Mouse (Mus musculus) testis, adult 2 months (tissue): ENCODE data around the gene Slc9a8. TPM values are rescaled to one million over a fixed set of nuclear protein-coding genes. Genes with fewer than 3 reads are reported as not detected.
A peak's percentile ranks its signal among the peaks of the same experiment; 100 is the strongest.

ENCODE experiments used
- H3K27ac ChIP-seq: fragments of 200-500 bp; 2 replicates; pipeline ENCODE4 v1.5.1; 2012; ENCODE audit warnings: low read depth, low read length; ENCODE audit not compliant: control insufficient read depth, insufficient read depth
- H3K27me3 ChIP-seq: fragments of 200-500 bp; 2 replicates; pipeline ENCODE4 v1.6.1; 2012; ENCODE audit warnings: mild to moderate bottlenecking, low read length, moderate library complexity; ENCODE audit not compliant: control insufficient read depth, insufficient read depth
- H3K36me3 ChIP-seq: fragments of 200-500 bp; 2 replicates; pipeline ENCODE4 v1.6.1; 2012; ENCODE audit warnings: mild to moderate bottlenecking, low read length; ENCODE audit not compliant: control insufficient read depth, insufficient read depth
- H3K4me1 ChIP-seq: fragments of 200-500 bp; 2 replicates; pipeline ENCODE4 v1.6.1; 2012; ENCODE audit warnings: low read length; ENCODE audit not compliant: control insufficient read depth, insufficient read depth
- H3K4me3 ChIP-seq: fragments of 200-500 bp; 2 replicates; pipeline ENCODE4 v1.5.1; 2012; ENCODE audit warnings: low read depth, mild to moderate bottlenecking, low read length, moderate library complexity, mixed read lengths; ENCODE audit not compliant: control insufficient read depth
- CTCF ChIP-seq: fragments of 200-500 bp; IDR thresholded peaks from 2 replicates; pipeline ENCODE4 v1.5.1; 2012; ENCODE audit warnings: low read depth, mild to moderate bottlenecking, inconsistent platforms, low read length, moderate library complexity; ENCODE audit not compliant: control insufficient read depth, insufficient read depth, insufficient replicate concordance
- POLR2A ChIP-seq: fragments of 200-500 bp; IDR thresholded peaks from 2 replicates; pipeline ENCODE4 v1.6.1; 2012; ENCODE audit warnings: low read depth, mild to moderate bottlenecking, inconsistent platforms, low read length, moderate library complexity; ENCODE audit not compliant: control insufficient read depth
- polyA plus RNA-seq: library from polyadenylated mRNA; depleted of rRNA; stranded (reverse); fragments of >200 nt; gene quantifications from 2 replicates; pipeline ENCODE4 v1.2.3, GENCODE M21; 2012

Gene Slc9a8
- polyA plus RNA-seq, 1 experiment = 63.4 TPM

DNA sequence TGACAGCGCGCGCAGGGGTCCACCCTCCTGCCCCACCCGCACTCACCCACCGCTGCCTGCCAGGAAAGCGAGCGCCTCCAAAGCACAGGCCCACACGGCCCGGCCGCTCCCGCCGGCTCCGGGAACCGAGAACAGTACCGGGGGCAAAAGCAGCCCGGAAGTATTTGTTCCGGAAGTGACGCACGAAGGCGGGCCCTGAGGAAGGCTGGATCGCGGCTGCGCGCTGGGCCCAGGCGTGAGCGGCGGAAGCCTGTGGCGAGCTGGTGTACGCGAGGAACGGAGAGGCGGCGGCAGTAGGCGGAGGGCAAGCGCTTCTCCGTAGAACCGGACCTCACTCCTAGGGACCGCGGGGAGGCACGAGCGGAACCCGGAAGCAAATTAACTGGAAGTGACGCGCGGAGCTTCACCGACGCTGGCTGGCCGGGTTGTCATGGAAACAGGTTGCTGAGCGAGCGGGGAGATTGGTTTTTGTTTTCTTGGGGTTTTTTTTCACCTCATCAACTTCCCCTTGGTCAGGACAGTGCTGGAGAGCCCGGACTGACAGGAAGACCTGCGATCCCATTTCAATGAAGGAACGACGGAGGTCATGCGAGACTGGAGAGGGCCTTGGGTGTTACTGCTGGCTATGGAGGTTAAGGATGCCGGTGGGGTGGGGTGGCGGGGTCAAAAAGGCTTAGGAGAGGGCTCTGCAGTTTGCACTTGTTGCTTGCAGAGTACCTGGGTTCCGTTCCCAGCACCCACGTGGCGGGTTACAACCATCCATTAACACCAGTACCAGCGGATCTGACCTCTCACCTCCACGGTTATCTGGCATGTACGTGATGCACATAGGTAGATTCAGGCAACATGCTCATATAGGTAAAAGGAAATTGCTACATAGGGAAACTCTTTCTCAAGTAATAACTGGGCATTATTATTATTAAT, 71.5 kb downstream of the Slc9a8 start, which contains the start of gene Spata2:
Gene Spata2, minus strand, starts transcription at position 175 of the 924 bp plus-strand sequence.
- Histone ChIP-seq H3K4me1 (peaks cover 8% of the 10 kb centered on the region), H3K27ac (peak within 1 kb of the TSS; percentile 98), H3K27me3 (no peaks in the 10 kb centered on the region), H3K36me3 (no peaks in the 10 kb centered on the region), H3K4me3 (peak within 1 kb of the TSS; percentile 97)
- TF ChIP-seq POLR2A = peak; percentile 74; the same call in 1 of the 2 replicates
- TF ChIP-seq CTCF = no peak

GRCm38 (mm10) chr2:167496437-167496836, 74.9 kb downstream of the Slc9a8 start:
- H3K27me3 ChIP-seq = no peaks in the 10 kb centered on the region
- TF ChIP-seq CTCF (no peak), POLR2A (no peak)

GRCm38 (mm10) chr2:167497272-167497671, 75.8 kb downstream of the Slc9a8 start:
- TF ChIP-seq CTCF (peak; percentile 36; the same call in 1 of the 2 replicates), POLR2A (no peak)
- no peak overlapping the region for H3K27ac ChIP-seq
- H3K4me1 ChIP-seq = no peaks in the 10 kb centered on the region

More at GRCm38 (mm10) chr2:167496437-167496836, 74.9 kb downstream of the Slc9a8 start:
- Histone ChIP-seq H3K4me1 (peaks cover 4% of the 10 kb centered on the region), H3K36me3 (no peaks in the 10 kb centered on the region), H3K27ac (no peak overlapping the region), H3K4me3 (no peak overlapping the region)

DNA sequence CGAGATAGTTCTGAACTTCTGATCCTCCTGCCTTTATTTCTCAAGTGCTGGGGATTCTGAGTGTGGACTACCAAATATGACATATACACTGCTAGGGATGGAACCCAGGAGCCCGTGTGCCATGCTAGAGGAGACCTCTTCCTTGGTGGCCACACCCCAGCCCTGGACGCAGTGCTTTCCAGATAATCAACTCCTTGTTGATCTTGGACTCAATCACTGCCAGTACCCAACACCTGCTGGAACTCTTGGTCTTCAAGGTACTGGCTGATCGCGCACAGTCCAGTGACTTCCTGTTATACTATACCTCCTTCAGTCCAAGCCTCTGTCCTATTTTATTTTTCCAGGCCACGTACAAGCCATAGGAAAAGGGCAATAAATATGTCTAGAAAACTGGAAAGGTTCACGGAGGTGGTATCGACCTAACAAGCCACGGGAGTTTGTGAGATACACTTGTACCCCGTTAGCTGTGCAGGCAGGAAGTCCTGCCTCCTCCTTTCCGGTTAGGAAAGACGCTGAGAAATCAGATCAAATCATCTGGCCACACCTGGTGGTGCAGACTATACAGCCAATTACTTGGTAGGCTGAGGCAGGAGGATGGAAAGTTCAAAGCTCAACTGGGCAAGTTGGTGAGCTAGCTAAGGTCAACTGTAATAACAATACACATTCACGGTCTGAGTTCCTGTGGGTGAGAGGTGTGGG, 81.2 kb downstream of the Slc9a8 start:
- Histone ChIP-seq H3K4me3 (peak overlapping the region; percentile 94), H3K4me1 (peaks cover 3% of the 10 kb centered on the region), H3K36me3 (no peaks in the 10 kb centered on the region; the same call in none of the 2 replicates), H3K27me3 (no peaks in the 10 kb centered on the region), H3K27ac (peak overlapping the region; percentile 49)
- no peak for TF ChIP-seq POLR2A
- no peak for TF ChIP-seq CTCF

More at GRCm38 (mm10) chr2:167497272-167497671, 75.8 kb downstream of the Slc9a8 start:
- Histone ChIP-seq H3K4me3 (no peak overlapping the region), H3K27me3 (no peaks in the 10 kb centered on the region), H3K36me3 (no peaks in the 10 kb centered on the region)

DNA sequence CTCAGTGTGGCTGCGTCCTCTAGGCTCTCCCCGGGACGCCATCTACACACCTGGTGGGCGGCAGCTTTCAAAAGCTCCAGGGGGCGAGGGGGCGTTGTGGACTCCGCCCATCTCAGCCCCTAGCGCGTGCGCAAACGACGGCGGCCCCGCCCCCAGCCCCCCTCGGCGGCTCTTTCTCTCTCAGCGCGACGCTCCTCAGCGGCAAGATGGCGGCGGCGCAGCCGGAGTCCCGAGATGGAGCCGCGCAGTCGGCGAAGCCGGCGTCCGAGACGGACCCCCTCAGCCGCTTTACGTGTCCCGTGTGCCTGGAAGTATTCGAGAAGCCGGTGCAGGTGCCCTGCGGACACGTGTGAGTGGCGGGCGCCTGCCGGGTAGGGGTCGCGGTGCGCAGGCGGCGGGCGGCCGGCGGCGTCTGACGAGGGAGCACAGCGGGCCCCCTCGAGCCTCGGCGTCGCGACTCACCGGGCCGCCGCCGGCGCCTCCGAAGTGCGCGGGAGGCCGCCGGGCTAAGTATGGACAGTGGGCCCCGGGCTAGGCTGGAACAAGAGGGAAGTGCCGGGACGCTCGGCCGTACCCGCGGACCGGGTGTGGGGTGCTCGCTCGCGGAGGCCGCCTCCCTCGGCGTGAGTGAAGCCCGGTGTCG, 81.9 kb downstream of the Slc9a8 start:
- peak overlapping the region; percentile 94 for H3K4me3 ChIP-seq
- H3K4me1 ChIP-seq = peaks cover 3% of the 10 kb centered on the region
- H3K36me3 ChIP-seq = no peaks in the 10 kb centered on the region; the same call in none of the 2 replicates
- no peaks in the 10 kb centered on the region for H3K27me3 ChIP-seq
- no peak for TF ChIP-seq CTCF
- peak; percentile 69 for TF ChIP-seq POLR2A
- H3K27ac ChIP-seq = peak overlapping the region; percentile 49

GRCm38 (mm10) chr2:167503896-167504349, 82.4 kb downstream of the Slc9a8 start:
- Histone ChIP-seq H3K27me3 (no peaks in the 10 kb centered on the region), H3K4me3 (peak overlapping the region; percentile 94), H3K27ac (peak overlapping the region; percentile 49), H3K4me1 (peaks cover 3% of the 10 kb centered on the region), H3K36me3 (no peaks in the 10 kb centered on the region; the same call in none of the 2 replicates)
- TF ChIP-seq POLR2A = 0 out of 2 replicates have a peak, but pooled peaks have one; percentile 1
- no peak for TF ChIP-seq CTCF

- Histone ChIP-seq H3K36me3 (no peaks in the 10 kb centered on the region; the same call in none of the 2 replicates), H3K27me3 (no peaks in the 10 kb centered on the region), H3K4me3 (peak overlapping the region; percentile 94; the same call in 1 of the 2 replicates), H3K4me1 (peaks cover 3% of the 10 kb centered on the region), H3K27ac (no peak overlapping the region)
- no peak for TF ChIP-seq POLR2A
- TF ChIP-seq CTCF = no peak
Observed at GRCm38 (mm10) chr2:167505127-167505526, 83.6 kb downstream of the Slc9a8 start.
